Comparison of ENCODE assay signal across 8 mouse cellular contexts in the genomic region with DNA sequence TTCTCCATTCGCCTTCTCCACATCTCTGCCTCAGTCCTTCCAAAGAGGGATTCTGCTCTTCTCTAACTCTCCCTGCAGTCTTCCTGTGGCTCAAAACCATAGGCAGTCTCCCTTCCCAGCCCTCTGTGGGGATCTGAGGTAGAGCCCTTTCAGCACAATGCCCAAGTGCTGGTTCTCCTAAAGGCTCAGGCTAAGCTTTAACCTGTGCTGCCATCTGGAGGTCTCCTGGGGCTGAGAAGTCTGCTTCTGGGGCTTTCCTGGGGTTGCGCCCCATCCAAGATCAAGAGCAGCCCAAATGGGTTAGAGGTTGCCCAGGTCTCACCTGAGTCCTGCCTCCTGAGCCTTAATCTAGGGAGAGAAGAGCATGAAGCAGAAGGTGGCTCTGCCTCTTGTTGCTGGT. TPM values are rescaled to one million over a fixed set of nuclear protein-coding genes. Genes with fewer than 3 reads are reported as not detected.
DNase-seq lines count a peak whose midpoint lies in the region; ATAC-seq and TF ChIP-seq lines count a peak whose summit lies in the region.

No protein-coding gene starts in this region.

- no peaks in the 10 kb centered on the region for H3K27me3 ChIP-seq in stomach, postnatal 0 days (ENCODE audit: control insufficient read depth, insufficient read depth, low read length)

- no peak overlapping the region for H3K4me2 ChIP-seq in stomach, postnatal 0 days (replicated peaks; ENCODE audit: low read depth)

- TF ChIP-seq CTCF in left cerebral cortex, adult 2 months (IDR thresholded peaks at IDR 0.05): peak; percentile 58
- TF ChIP-seq CTCF in stomach, postnatal 0 days (IDR thresholded peaks at IDR 0.05; ENCODE audit: low read depth): peak; percentile 79

- H3K9me3 ChIP-seq in stomach, postnatal 0 days (ENCODE audit: control insufficient read depth, low read length): no peaks in the 10 kb centered on the region

- no peak for TF ChIP-seq EP300 in stomach, postnatal 0 days (optimal IDR thresholded peaks at IDR 0.05)

- H3K4me1 ChIP-seq in stomach, postnatal 0 days (replicated peaks; ENCODE audit: control insufficient read depth, insufficient read depth): no peaks in the 10 kb centered on the region

- DNase-seq in adrenal gland, adult (ENCODE audit: inconsistent age in 2 of 2, low spot score in 1 of 2): peak; percentile 63 to 85
- DNase-seq in adrenal gland, postnatal 4 days (ENCODE audit: low spot score in 2 of 2): no peak
- DNase-seq in left cerebral cortex, adult 2 months (ENCODE audit: extremely low spot score in 1 of 2, low spot score in 2 of 2): no peak
- no peak for DNase-seq in left cerebral cortex, adult 11 months (ENCODE audit: low spot score)
- DNase-seq in adrenal gland, adult 8-10 months: peak; percentile 26
- DNase-seq in kidney, postnatal 10 days: peak; percentile 58
- no peak for DNase-seq in stomach, postnatal 0 days (ENCODE audit: low spot score)

- ATAC-seq in stomach, postnatal 0 days (ENCODE audit: low FRiP score, low TSS enrichment): peak; percentile 43; the same call in 1 of the 2 replicates
- no peak for ATAC-seq in activated CD4-positive, CD25-positive, alpha-beta regulatory T cell, adult 4 months

- no peak overlapping the region for H3K27ac ChIP-seq in left cerebral cortex, adult 2 months
- no peak overlapping the region for H3K27ac ChIP-seq in stomach, postnatal 0 days (replicated peaks)

- WGBS in stomach, postnatal 0 days: 87% methylated on average over 2 of the region's 2 CpGs

- intact Hi-C loops in left cerebral cortex, adult 2 months (cut with DNase I): loop anchor here (1.0 to 5.0 kb wide), 4 partner anchors 23 to 164 kb away; no protein-coding TSS in a partner anchor

- H3K4me3 ChIP-seq in left cerebral cortex, adult 2 months: no peak overlapping the region
- H3K4me3 ChIP-seq in stomach, postnatal 0 days (ENCODE audit: low read depth, low read length): no peak overlapping the region

- H3K9ac ChIP-seq in stomach, postnatal 0 days (ENCODE audit: low read length): no peak overlapping the region

- peaks cover 4% of the 10 kb centered on the region; the same call in 1 of the 2 replicates for H3K36me3 ChIP-seq in stomach, postnatal 0 days (ENCODE audit: control insufficient read depth, insufficient read depth, low read length)

RNA-seq across cellular contexts. Expression of gene Tgfbi, which starts 32.4 kb away (rescaled TPM):
- total RNA-seq in adrenal gland, postnatal 4 days (2021): 10 to 100 TPM; 52.0 to 53.4 TPM
- 1 to 10 TPM; 3.8 to 5.1 TPM for total RNA-seq in left cerebral cortex, adult 2 months (2021)
- total RNA-seq in adrenal gland, adult 8-10 months (2022): 100 to 1,000 TPM in 2 of 4 experiments, 10 to 100 TPM in 2; 35.2 to 174 (median 104) TPM
- 140 and 149 TPM in 2 replicates for polyA plus RNA-seq in stomach, postnatal 0 days (2015; fragmentation: Nextera tagmentation; extraction: Ambion mirVana)
- polyA plus RNA-seq in activated CD4-positive, CD25-positive, alpha-beta regulatory T cell, adult 4 months (2017; shearing (Covaris generic)): under 1 TPM; 0.28 to 0.44 TPM

Comparison
In these comparisons a context has a peak if more than half of its experiments do, and no peak if none do; other contexts are left out.
1. DNase-seq: peak in adrenal gland, adult (2 of 2), adrenal gland, adult 8-10 months (single experiment) and kidney, postnatal 10 days (single experiment); none in adrenal gland, postnatal 4 days (0 of 2), left cerebral cortex, adult 2 months (0 of 2), left cerebral cortex, adult 11 months (single experiment) and stomach, postnatal 0 days (single experiment).
2. RNA of gene Tgfbi, which starts 32.4 kb away (total RNA-seq): 35.2 to 174 TPM in adrenal gland, adult 8-10 months and 52.0 to 53.4 TPM in adrenal gland, postnatal 4 days; 3.8 to 5.1 TPM in left cerebral cortex, adult 2 months; every median in the first group is over 4 times any median in the second.